Mouse (Mus musculus) CH12.LX (cell line): ENCODE results near the gene Wdr95. TPM values are rescaled to one million over a fixed set of nuclear protein-coding genes. Genes with fewer than 3 reads are reported as not detected.
A peak's percentile ranks its signal among the peaks of the same experiment; 100 is the strongest.

Experiments
- DNase-seq: peaks from one replicate; pipeline ENCODE4 v3.0.0-alpha.2; 2013; ENCODE audit errors: extremely low read depth
- H3K27ac ChIP-seq: 2 replicates; pipeline ENCODE4 v1.5.1; 2012; ENCODE audit warnings: low read depth, mild to moderate bottlenecking, control low read depth, moderate library complexity; ENCODE audit not compliant: insufficient read depth
- H3K27me3 ChIP-seq: replicated peaks from 2 replicates; pipeline ENCODE3; 2012; ENCODE audit warnings: inconsistent platforms
- H3K36me3 ChIP-seq, 2 experiments: replicated peaks in 1 of 2; 2 replicates each; pipeline versions ENCODE3 to v1.6.1; 2012; ENCODE audit warnings: inconsistent platforms in 1 of 2, low read length in 1 of 2, mild to moderate bottlenecking in 1 of 2, mixed read lengths in 1 of 2, moderate library complexity in 1 of 2; ENCODE audit not compliant: control insufficient read depth in 1 of 2, insufficient read depth in 1 of 2
- H3K4me1 ChIP-seq, 2 experiments: 2 replicates each; pipeline ENCODE4 v1.6.1; 2012; ENCODE audit warnings: inconsistent platforms in 1 of 2, moderate library complexity in 1 of 2; ENCODE audit not compliant: insufficient read depth in 2 of 2, control insufficient read depth in 1 of 2
- H3K4me2 ChIP-seq: 2 replicates; pipeline ENCODE4 v1.6.1; 2012; ENCODE audit warnings: low read depth, mild to moderate bottlenecking, control low read depth; ENCODE audit not compliant: poor library complexity, insufficient read depth, severe bottlenecking
- H3K4me3 ChIP-seq, 3 experiments: fragments of 150-350 bp in 1 of 3; sonication (generic) in 1 of 3; replicated peaks in 1 of 3; 2 replicates each; pipeline versions ENCODE3 to v1.5.1; 2011 to 2012; ENCODE audit warnings: low read depth in 2 of 3, low read length in 2 of 3, mild to moderate bottlenecking in 2 of 3, moderate library complexity in 2 of 3, control low read depth in 1 of 3, improper control_type of control experiment in 1 of 3, inconsistent platforms in 1 of 3, mixed read lengths in 1 of 3; ENCODE audit not compliant: poor library complexity in 1 of 3
- H3K79me2 ChIP-seq: replicated peaks from 2 replicates; pipeline ENCODE4 v1.6.1; 2012; ENCODE audit warnings: mild to moderate bottlenecking, moderate library complexity; ENCODE audit not compliant: control insufficient read depth, poor library complexity, insufficient read depth, severe bottlenecking; ENCODE audit errors: extremely low read depth
- H3K9ac ChIP-seq: 2 replicates; pipeline ENCODE4 v1.6.1; 2012; ENCODE audit warnings: low read depth, mild to moderate bottlenecking, control low read depth, moderate library complexity; ENCODE audit not compliant: insufficient read depth
- H3K9me3 ChIP-seq: replicated peaks from 2 replicates; pipeline ENCODE3; 2012; ENCODE audit warnings: low read length, inconsistent platforms, mixed read lengths
- BHLHE40 ChIP-seq: IDR thresholded peaks from 2 replicates; pipeline ENCODE4 v1.6.1; 2011; ENCODE audit warnings: mild to moderate bottlenecking, low read depth, low read length, improper control_type of control experiment
- CHD1 ChIP-seq: IDR thresholded peaks from 2 replicates; pipeline ENCODE4 v1.6.1; 2012; ENCODE audit warnings: low read depth, low read length, improper control_type of control experiment, inconsistent platforms
- ELF1 ChIP-seq: IDR thresholded peaks from 2 replicates; pipeline ENCODE4 v1.6.1; 2014; ENCODE audit warnings: low read depth, mild to moderate bottlenecking, inconsistent platforms, low read length, improper control_type of control experiment
- EP300 ChIP-seq: IDR thresholded peaks from 2 replicates; pipeline ENCODE4 v1.6.1; 2011; ENCODE audit warnings: low read length, improper control_type of control experiment
- ETS1 ChIP-seq: conservative IDR thresholded peaks from 2 replicates; pipeline ENCODE4 v1.6.1; 2012; ENCODE audit warnings: low read depth, mild to moderate bottlenecking, inconsistent platforms, low read length, improper control_type of control experiment, moderate library complexity
- GABPA ChIP-seq: IDR thresholded peaks from 2 replicates; pipeline ENCODE4 v1.6.1; 2012; ENCODE audit warnings: low read depth, low read length, improper control_type of control experiment, inconsistent platforms; ENCODE audit not compliant: insufficient replicate concordance
- IRF4 ChIP-seq: IDR thresholded peaks from 2 replicates; pipeline ENCODE4 v1.6.1; 2014; ENCODE audit warnings: low read depth, mild to moderate bottlenecking, inconsistent platforms, low read length, improper control_type of control experiment
- JUN ChIP-seq: IDR thresholded peaks from 2 replicates; pipeline ENCODE4 v1.6.1; 2011; ENCODE audit warnings: low read depth, mild to moderate bottlenecking, low read length, improper control_type of control experiment, moderate library complexity; ENCODE audit not compliant: insufficient read depth
- JUND ChIP-seq: conservative IDR thresholded peaks from 2 replicates; pipeline ENCODE4 v1.6.1; 2011; ENCODE audit warnings: low read depth, low read length, improper control_type of control experiment
- MAX ChIP-seq: IDR thresholded peaks from 2 replicates; pipeline ENCODE4 v1.6.1; 2011; ENCODE audit warnings: low read length, improper control_type of control experiment
- MAZ ChIP-seq: IDR thresholded peaks from 2 replicates; pipeline ENCODE4 v1.6.1; 2012; ENCODE audit warnings: low read depth, mild to moderate bottlenecking, inconsistent platforms, low read length, improper control_type of control experiment, moderate library complexity
- MEF2A ChIP-seq: IDR thresholded peaks from 2 replicates; pipeline ENCODE4 v1.6.1; 2014; ENCODE audit warnings: low read depth, mild to moderate bottlenecking, inconsistent platforms, low read length, improper control_type of control experiment, borderline replicate concordance
- MXI1 ChIP-seq: IDR thresholded peaks from 2 replicates; pipeline ENCODE4 v1.6.1; 2011; ENCODE audit warnings: mild to moderate bottlenecking, low read depth, low read length, improper control_type of control experiment
- MYC ChIP-seq: IDR thresholded peaks from 2 replicates; pipeline ENCODE4 v1.6.1; 2011; ENCODE audit warnings: low read depth, mild to moderate bottlenecking, improper control_type of control experiment, low read length
- NRF1 ChIP-seq: IDR thresholded peaks from 2 replicates; pipeline ENCODE4 v1.6.1; 2014; ENCODE audit warnings: low read depth, mild to moderate bottlenecking, inconsistent platforms, low read length, improper control_type of control experiment, moderate library complexity
- PAX5 ChIP-seq: IDR thresholded peaks from 2 replicates; pipeline ENCODE4 v1.6.1; 2012; ENCODE audit warnings: low read length, inconsistent platforms, mixed read lengths
- POLR2A ChIP-seq: IDR thresholded peaks from 2 replicates; pipeline ENCODE4 v1.6.1; 2011; ENCODE audit warnings: low read depth, mild to moderate bottlenecking, improper control_type of control experiment, low read length
- POLR2AphosphoS2 ChIP-seq: IDR thresholded peaks from 2 replicates; pipeline ENCODE4 v1.6.1; 2011; ENCODE audit warnings: low read depth, low read length, improper control_type of control experiment
- RAD21 ChIP-seq: IDR thresholded peaks from 2 replicates; pipeline ENCODE4 v1.6.1; 2011; ENCODE audit warnings: low read depth, mild to moderate bottlenecking, low read length, improper control_type of control experiment, moderate library complexity
- SIN3A ChIP-seq: IDR thresholded peaks from 2 replicates; pipeline ENCODE4 v1.6.1; 2012; ENCODE audit warnings: low read length, improper control_type of control experiment, inconsistent platforms
- UBTF ChIP-seq: IDR thresholded peaks from 2 replicates; pipeline ENCODE4 v1.6.1; 2012; ENCODE audit warnings: low read depth, mild to moderate bottlenecking, inconsistent platforms, low read length, improper control_type of control experiment, moderate library complexity
- USF1 ChIP-seq: IDR thresholded peaks from 2 replicates; pipeline ENCODE4 v1.6.1; 2014; ENCODE audit warnings: low read depth, mild to moderate bottlenecking, inconsistent platforms, low read length, improper control_type of control experiment
- ZKSCAN1 ChIP-seq: IDR thresholded peaks from 2 replicates; pipeline ENCODE4 v1.6.1; 2012; ENCODE audit warnings: low read depth, inconsistent platforms, low read length, improper control_type of control experiment, borderline replicate concordance
- ZMIZ1 ChIP-seq: IDR thresholded peaks from 2 replicates; pipeline ENCODE4 v1.6.1; 2012; ENCODE audit warnings: low read depth, mild to moderate bottlenecking, inconsistent platforms, low read length, improper control_type of control experiment
- ZNF384 ChIP-seq: IDR thresholded peaks from 2 replicates; pipeline ENCODE4 v1.6.1; 2012; ENCODE audit warnings: low read depth, low read length, improper control_type of control experiment, inconsistent platforms
- dilution Hi-C: fragments of 300-500 bp; cut with MboI; formaldehyde crosslinking; loops from 2 replicates; pipeline ENCODE4 v1.14.3; 2020; ENCODE audit warnings: low sequenced_read_pairs; ENCODE audit not compliant: extremely low pct_unique_long_range_greater_than_20kb, extremely low pct_ligation_motif_present
- in situ Hi-C: fragments of 300-500 bp; cut with MboI; formaldehyde crosslinking; loops from 3 replicates; pipeline ENCODE4 v1.14.3; 2019; ENCODE audit warnings: low sequenced_read_pairs, low pct_ligation_motif_present, low pct_unique_long_range_greater_than_20kb, mixed read lengths
- polyA plus RNA-seq: library from polyadenylated mRNA; unstranded; fragments of >175 nt; gene quantifications from 2 replicates; pipeline ENCODE4 v1.2.1, GENCODE M21; 2012; ENCODE audit warnings: low read depth; ENCODE audit not compliant: insufficient read length
- total RNA-seq, 2 experiments: library from RNA; depleted of rRNA; stranded (reverse); fragments of 300-350 nt in 1 of 2; fragments of >200 nt in 1 of 2; gene quantifications; 2 replicates each; pipeline ENCODE4 v1.2.3; 2012 to 2014

Wdr95 gene
- total and polyA plus RNA-seq, 3 experiments: not detected

DNA sequence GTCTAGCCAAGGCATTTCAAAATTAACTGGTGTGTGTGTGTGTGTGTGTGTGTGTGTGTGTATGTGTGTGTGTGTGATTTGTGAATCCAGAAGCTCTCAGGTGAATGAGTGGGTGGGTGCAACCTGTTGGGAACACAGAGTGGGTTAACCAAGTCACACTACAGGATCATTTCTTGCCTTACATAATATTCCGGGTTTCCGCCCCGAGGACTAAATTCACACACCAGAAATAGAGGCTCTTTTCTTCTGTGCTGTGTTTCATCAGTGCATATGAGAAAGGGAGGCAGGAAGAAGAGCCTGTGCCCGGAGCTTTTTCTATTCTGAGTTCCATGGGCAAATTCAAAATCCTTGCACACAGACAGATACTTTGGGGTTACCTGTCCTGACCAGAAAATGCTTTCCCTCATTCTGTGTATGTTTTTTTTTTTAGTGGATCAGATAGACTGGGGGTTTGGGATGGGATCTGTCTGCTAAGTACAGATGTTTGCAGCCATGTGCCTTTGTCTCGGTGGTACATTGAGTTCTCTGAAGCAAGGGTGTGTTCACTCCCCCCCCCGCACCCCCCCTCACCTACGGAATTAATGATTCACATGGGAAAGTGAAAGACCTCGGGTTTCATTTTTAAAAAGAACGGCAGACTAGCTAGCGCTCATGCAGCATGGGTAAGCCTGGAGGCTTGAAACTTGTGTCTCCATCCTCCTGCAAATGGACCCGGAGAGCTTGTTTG, 114.5 kb downstream of the Wdr95 start:
- in situ Hi-C loops: loop anchor here (5.0 kb wide), 1 partner anchor 34 kb away; the partner anchor contains the start of gene B3glct
- no peaks in the 10 kb centered on the region for H3K27me3 ChIP-seq
- TF ChIP-seq CHD1 (no peak), POLR2AphosphoS2 (no peak), RAD21 (no peak), UBTF (no peak), MXI1 (peak; percentile 75; the same call in 1 of the 2 replicates), POLR2A (no peak; the same call in 1 of the 2 replicates), GABPA (no peak), ZNF384 (no peak), SIN3A (no peak; the same call in 1 of the 2 replicates), JUND (no peak), ZMIZ1 (no peak), MYC (no peak; the same call in 1 of the 2 replicates), PAX5 (no peak), ZKSCAN1 (no peak), MAX (peak; percentile 50; the same call in 1 of the 2 replicates), IRF4 (peak; percentile 68), MEF2A (no peak), JUN (peak; percentile 65; the same call in 1 of the 2 replicates), USF1 (no peak), MAZ (0 out of 2 replicates have a peak, but pooled peaks have one; percentile 42), ETS1 (peak; percentile 12; the same call in 1 of the 2 replicates), ELF1 (no peak), NRF1 (no peak), EP300 (peak; percentile 48; the same call in 1 of the 2 replicates), BHLHE40 (0 out of 2 replicates have a peak, but pooled peaks have one; percentile 16)
- TF ChIP-seq, all 38 proteins: peak for 8
- H3K27ac ChIP-seq: no peak overlapping the region
- peaks cover 0 to 15% of the 10 kb centered on the region in 2 experiments for H3K36me3 ChIP-seq
- H3K4me1 ChIP-seq: peaks cover 0 to 15% of the 10 kb centered on the region in 2 experiments; a peak in 1 of 4 replicates
- H3K4me2 ChIP-seq: peak overlapping the region; percentile 86
- DNase-seq: no peak
- peaks cover 6% of the 10 kb centered on the region for H3K79me2 ChIP-seq
- H3K9me3 ChIP-seq: no peaks in the 10 kb centered on the region
- peak overlapping the region; percentile 24 to 76 (median 56) for H3K4me3 ChIP-seq
- H3K9ac ChIP-seq: peak overlapping the region; percentile 60
- dilution Hi-C loops: no loop called here
